Mouse (Mus musculus) hindbrain, embryonic 16.5 days (tissue): Measurements from ENCODE around the gene Abcc2. TPM values are rescaled to one million over a fixed set of nuclear protein-coding genes. Genes with fewer than 3 reads are reported as not detected.

Experiments
- ATAC-seq: fragments of 200-750 bp; cut with Nextera tagmentation; 2 replicates; pipeline ENCODE4 v1.8.0; 2017; ENCODE audit warnings: moderate TSS enrichment, moderate library complexity
- H3K27ac ChIP-seq: fragments of 300-500 bp; sonication (generic); 2 replicates; pipeline ENCODE4 v1.5.1; 2014; ENCODE audit warnings: low read depth, mild to moderate bottlenecking, control low read depth, low read length, moderate library complexity
- H3K27me3 ChIP-seq: fragments of 300-500 bp; sonication (generic); replicated peaks from 2 replicates; pipeline ENCODE4 v1.6.1; 2014; ENCODE audit warnings: low read length; ENCODE audit not compliant: control insufficient read depth, insufficient read depth
- H3K36me3 ChIP-seq: fragments of 300-500 bp; sonication (generic); 2 replicates; pipeline ENCODE4 v1.6.1; 2014; ENCODE audit warnings: mild to moderate bottlenecking, low read length, moderate library complexity, mixed read lengths; ENCODE audit not compliant: control insufficient read depth, insufficient read depth
- H3K4me1 ChIP-seq: fragments of 300-500 bp; sonication (generic); 2 replicates; pipeline ENCODE4 v1.6.1; 2014; ENCODE audit warnings: low read depth, low read length; ENCODE audit not compliant: control insufficient read depth, insufficient read depth
- H3K4me2 ChIP-seq: fragments of 300-500 bp; sonication (generic); 2 replicates; pipeline ENCODE4 v1.6.1; 2014; ENCODE audit warnings: mild to moderate bottlenecking, low read length, control low read depth, moderate library complexity
- H3K4me3 ChIP-seq: fragments of 300-500 bp; sonication (generic); 2 replicates; pipeline ENCODE4 v1.5.1; 2014; ENCODE audit warnings: mild to moderate bottlenecking, low read length, control low read depth, moderate library complexity
- H3K9ac ChIP-seq: fragments of 300-500 bp; sonication (generic); 2 replicates; pipeline ENCODE4 v1.6.1; 2014; ENCODE audit warnings: low read depth, mild to moderate bottlenecking, control low read depth, low read length, moderate library complexity
- H3K9me3 ChIP-seq: fragments of 300-500 bp; sonication (generic); 2 replicates; pipeline ENCODE4 v1.6.1; 2014; ENCODE audit warnings: mild to moderate bottlenecking, low read length, moderate library complexity; ENCODE audit not compliant: control insufficient read depth
- WGBS: fragments of 180-500 bp; shearing (Covaris S2); extraction: QIAGEN DNeasy Blood & Tissue Kit; methylation state at CpG from one replicate; pipeline ENCODE4 v1.1.7; 2014; 5-methylcytosine and 5-hydroxymethylcytosine counted together
- polyA plus RNA-seq: library from polyadenylated mRNA; unstranded; fragments of >200 nt; fragmentation: Nextera tagmentation; extraction: Ambion mirVana; gene quantifications from 2 replicates; pipeline ENCODE4 v1.2.1, GENCODE M21; 2015

Gene Abcc2
- polyA plus RNA-seq, 1 experiment from 2014 or later: 0.04 TPM

DNA sequence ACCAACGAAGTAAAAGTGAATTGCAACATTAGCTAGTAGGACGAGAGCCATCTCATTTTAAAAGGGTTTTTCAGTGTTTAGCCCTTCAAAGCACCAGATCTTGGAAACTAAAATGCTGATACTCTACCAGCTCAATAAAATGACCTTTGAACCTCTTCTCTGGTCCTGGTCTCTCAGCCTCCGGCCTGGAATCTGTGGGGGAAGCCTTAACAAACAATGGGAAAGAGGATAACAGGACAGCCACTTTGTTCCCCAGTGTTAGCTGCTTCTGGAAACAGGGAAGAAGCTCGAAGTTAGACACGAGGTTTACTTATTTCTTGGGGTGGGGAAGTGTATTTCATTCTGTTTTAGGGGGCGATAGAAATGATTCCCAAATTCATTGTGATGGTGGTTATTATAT lies 9.7 kb upstream of the Abcc2 start:
- Histone ChIP-seq H3K4me1 (no peaks in the 10 kb centered on the region), H3K36me3 (peaks cover 4% of the 10 kb centered on the region; the same call in 1 of the 2 replicates), H3K9me3 (no peaks in the 10 kb centered on the region), H3K9ac (no peak overlapping the region), H3K27ac (no peak overlapping the region), H3K4me2 (no peak overlapping the region), H3K4me3 (no peak overlapping the region), H3K27me3 (no peaks in the 10 kb centered on the region)
- no peak for ATAC-seq
- WGBS: 47% methylated on average over 6 of the region's 6 CpGs

DNA sequence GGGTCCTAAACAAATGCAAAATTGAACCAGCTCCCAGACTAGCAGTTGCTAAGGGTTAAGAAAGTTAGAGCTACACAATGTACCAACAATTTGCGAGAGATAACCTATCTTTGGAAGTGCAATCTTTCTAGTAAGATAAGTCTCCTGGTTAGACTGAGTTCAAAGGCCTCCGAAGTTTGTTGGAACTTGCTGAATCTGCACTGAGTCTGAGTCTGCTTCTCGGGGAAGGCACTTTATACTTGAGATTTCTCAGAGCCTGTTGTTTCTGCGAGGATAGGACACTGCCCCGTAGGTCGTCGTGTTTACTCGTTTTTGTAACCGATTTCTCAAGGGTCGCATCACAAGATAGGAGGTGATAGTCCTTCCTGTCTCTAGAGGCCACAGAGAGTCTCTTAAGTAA lies 6.6 kb upstream of the Abcc2 start:
- H3K27me3 ChIP-seq: no peaks in the 10 kb centered on the region
- H3K27ac ChIP-seq: no peak overlapping the region
- H3K9me3 ChIP-seq: no peaks in the 10 kb centered on the region
- WGBS: 79% methylated on average over 10 of the region's 10 CpGs
- H3K4me3 ChIP-seq: no peak overlapping the region
- no peak overlapping the region for H3K9ac ChIP-seq
- ATAC-seq: no peak
- no peaks in the 10 kb centered on the region for H3K4me1 ChIP-seq
- H3K36me3 ChIP-seq: no peaks in the 10 kb centered on the region
- no peak overlapping the region for H3K4me2 ChIP-seq

DNA sequence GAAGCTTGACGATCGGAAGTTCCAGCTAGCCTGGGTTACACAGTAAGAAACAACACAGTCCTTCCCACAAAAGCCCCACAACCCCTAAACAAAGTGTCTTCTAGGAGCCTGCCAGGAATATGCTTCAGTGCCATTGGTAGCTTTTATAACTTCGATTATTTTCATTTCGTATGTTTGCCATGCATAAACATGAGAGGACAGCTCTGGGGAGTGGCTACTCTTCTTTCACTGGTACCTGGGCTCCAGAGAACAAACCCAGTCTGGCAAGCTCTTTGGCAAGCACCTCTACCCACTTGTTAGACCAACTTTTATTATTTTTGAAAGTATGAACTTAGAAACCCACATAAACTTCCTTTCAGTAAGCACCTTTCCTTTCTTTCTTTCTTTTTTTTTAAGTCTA lies 5.4 kb upstream of the Abcc2 start:
- Histone ChIP-seq H3K4me3 (no peak overlapping the region), H3K27me3 (no peaks in the 10 kb centered on the region), H3K9me3 (no peaks in the 10 kb centered on the region), H3K4me1 (no peaks in the 10 kb centered on the region), H3K36me3 (no peaks in the 10 kb centered on the region), H3K9ac (no peak overlapping the region), H3K4me2 (no peak overlapping the region), H3K27ac (no peak overlapping the region)
- ATAC-seq: no peak
- WGBS: 81% methylated on average over 4 of the region's 4 CpGs

GRCm38 (mm10) chr19:43777308-43777707 lies 4.7 kb upstream of the Abcc2 start:
- ATAC-seq: no peak
- no peak overlapping the region for H3K9ac ChIP-seq
- 77% methylated on average over 2 of the region's 2 CpGs for WGBS

DNA sequence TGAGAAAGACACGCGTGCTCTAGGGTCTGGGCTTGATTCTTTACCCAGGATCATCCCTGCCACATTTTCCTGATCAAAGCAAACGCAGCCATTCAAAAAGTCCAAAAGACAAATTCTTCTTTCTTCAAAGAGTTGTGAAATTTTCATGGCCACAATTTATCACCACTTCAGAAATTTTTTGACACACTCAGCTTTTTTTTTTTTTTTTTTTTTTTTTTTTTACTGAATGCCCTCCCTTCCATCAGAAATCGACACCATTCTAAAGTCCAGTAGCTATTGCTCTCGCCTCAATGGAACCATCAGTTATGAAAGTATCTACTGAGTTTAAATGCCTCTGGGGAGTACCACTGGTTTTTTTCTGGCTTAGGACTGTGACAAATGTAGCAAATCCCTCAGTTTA lies 1.6 kb upstream of the Abcc2 start:
- no peak for ATAC-seq
- no peak overlapping the region for H3K9ac ChIP-seq
- WGBS: 88% methylated on average over 5 of the region's 5 CpGs
- no peaks in the 10 kb centered on the region for H3K9me3 ChIP-seq
- no peaks in the 10 kb centered on the region for H3K4me1 ChIP-seq
- H3K36me3 ChIP-seq: no peaks in the 10 kb centered on the region
- no peak overlapping the region for H3K4me3 ChIP-seq
- H3K4me2 ChIP-seq: no peak overlapping the region
- H3K27me3 ChIP-seq: no peaks in the 10 kb centered on the region
- H3K27ac ChIP-seq: no peak overlapping the region

More at GRCm38 (mm10) chr19:43777308-43777707, 4.7 kb upstream of the Abcc2 start:
- no peaks in the 10 kb centered on the region for H3K36me3 ChIP-seq
- H3K27ac ChIP-seq: no peak overlapping the region
- no peak overlapping the region for H3K4me2 ChIP-seq
- no peaks in the 10 kb centered on the region for H3K27me3 ChIP-seq
- H3K4me3 ChIP-seq: no peak overlapping the region
- H3K9me3 ChIP-seq: no peaks in the 10 kb centered on the region
- no peaks in the 10 kb centered on the region for H3K4me1 ChIP-seq

DNA sequence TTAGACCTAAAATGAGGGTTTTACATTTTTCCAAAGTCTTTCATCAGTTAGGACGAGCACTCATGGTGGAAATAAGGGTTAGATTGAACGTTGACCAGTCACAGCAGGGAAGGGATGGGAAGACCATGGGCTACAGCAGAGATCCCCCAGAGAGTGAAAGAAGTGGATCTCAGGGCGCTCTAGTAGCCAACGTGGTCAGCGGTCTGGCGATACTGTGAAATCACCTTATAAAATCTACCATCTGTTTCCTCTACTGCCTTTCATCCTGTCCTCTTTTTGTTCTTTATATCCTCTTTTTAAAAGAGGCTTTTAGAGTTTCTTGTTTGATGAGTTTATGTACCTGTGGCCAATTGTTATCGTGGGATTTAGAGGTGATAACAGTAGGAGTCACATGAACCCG lies 2.8 kb downstream of the Abcc2 start:
- no peaks in the 10 kb centered on the region for H3K27me3 ChIP-seq
- WGBS: 79% methylated on average over 8 of the region's 8 CpGs
- no peak overlapping the region for H3K4me3 ChIP-seq
- H3K4me1 ChIP-seq: no peaks in the 10 kb centered on the region
- H3K4me2 ChIP-seq: no peak overlapping the region
- no peaks in the 10 kb centered on the region for H3K9me3 ChIP-seq
- no peak overlapping the region for H3K27ac ChIP-seq
- no peak overlapping the region for H3K9ac ChIP-seq
- no peaks in the 10 kb centered on the region for H3K36me3 ChIP-seq
- ATAC-seq: no peak

- Histone ChIP-seq H3K4me1 (no peaks in the 10 kb centered on the region), H3K36me3 (no peaks in the 10 kb centered on the region), H3K4me2 (no peak overlapping the region), H3K4me3 (no peak overlapping the region), H3K9ac (no peak overlapping the region), H3K27ac (no peak overlapping the region), H3K27me3 (no peaks in the 10 kb centered on the region), H3K9me3 (no peaks in the 10 kb centered on the region)
- 86% methylated on average over 13 of the region's 13 CpGs for WGBS
- no peak for ATAC-seq
These were observed 4.4 kb downstream of the Abcc2 start for GRCm38 (mm10) chr19:43786249-43787026.

- Histone ChIP-seq H3K27ac (no peak overlapping the region), H3K4me2 (no peak overlapping the region), H3K4me3 (no peak overlapping the region), H3K36me3 (no peaks in the 10 kb centered on the region), H3K27me3 (no peaks in the 10 kb centered on the region), H3K4me1 (no peaks in the 10 kb centered on the region), H3K9ac (no peak overlapping the region), H3K9me3 (no peaks in the 10 kb centered on the region)
- WGBS: 96% methylated on average over 7 of the region's 7 CpGs
- ATAC-seq: no peak
These were observed 7.8 kb downstream of the Abcc2 start for GRCm38 (mm10) chr19:43789817-43790216.

DNA sequence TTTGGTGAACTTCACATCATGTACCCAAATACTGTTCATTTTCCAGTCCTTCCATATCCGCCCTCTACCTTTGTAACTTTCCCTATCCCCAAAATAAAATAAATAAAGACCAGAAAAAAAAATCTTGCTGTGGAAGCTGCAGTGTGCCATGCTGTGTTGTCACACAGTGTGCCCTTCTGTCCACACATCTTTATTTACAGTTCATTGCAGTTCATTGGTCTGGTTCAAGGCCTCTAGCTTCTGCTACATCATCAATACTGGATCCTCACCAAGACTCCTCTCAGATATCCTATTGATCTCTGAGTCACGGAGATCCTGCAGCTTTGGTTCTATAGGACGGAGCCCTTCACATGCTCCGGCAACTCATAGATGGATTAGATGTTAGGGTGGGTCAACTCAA lies 10.5 kb downstream of the Abcc2 start:
- WGBS: 88% methylated on average over 4 of the region's 4 CpGs
- Histone ChIP-seq H3K27ac (no peak overlapping the region), H3K9me3 (no peaks in the 10 kb centered on the region), H3K27me3 (no peaks in the 10 kb centered on the region), H3K4me2 (no peak overlapping the region), H3K9ac (no peak overlapping the region), H3K4me1 (no peaks in the 10 kb centered on the region), H3K36me3 (no peaks in the 10 kb centered on the region), H3K4me3 (no peak overlapping the region)
- ATAC-seq: no peak
